Mouse (Mus musculus) CD4-positive helper T cell, adult 2 months (primary cell): ENCODE results near the gene A730009L09Rik.

Experiments used
- DNase-seq: peaks from one replicate; pipeline ENCODE4 v3.0.0-alpha.2; 2012; ENCODE audit warnings: low read depth, missing footprints, low spot score

The A730009L09Rik gene

DNA sequence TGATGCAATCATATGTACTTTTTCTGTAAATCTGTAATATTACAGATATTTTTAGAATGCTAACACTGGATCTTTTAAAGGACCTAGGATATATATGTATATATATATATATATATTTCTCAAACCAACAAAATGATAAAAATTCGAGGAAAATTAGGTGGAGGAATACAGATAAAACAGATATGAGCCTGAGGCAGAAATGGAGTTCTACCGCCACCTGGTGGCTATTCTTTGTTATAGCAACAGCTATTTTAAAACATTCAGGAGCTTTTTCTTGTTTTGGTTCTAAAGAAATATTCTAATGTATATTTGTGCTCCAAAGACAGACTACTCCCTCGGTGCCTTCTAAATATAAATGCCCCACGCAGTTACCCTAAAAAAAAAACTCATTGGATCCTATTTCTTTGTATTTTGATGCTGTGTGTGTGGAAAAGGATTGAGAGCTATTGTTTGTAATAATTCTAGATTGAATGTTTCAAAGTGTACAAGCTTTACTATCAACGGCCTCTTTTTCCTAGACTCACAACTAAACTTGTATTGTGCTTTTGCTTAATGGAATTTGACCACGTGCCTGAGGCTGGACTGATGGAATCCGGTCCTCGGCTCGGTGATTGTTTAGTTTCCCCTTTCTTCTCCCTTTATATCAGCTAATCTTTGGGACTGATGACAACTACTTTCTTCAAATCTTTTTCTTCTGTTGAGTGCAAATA lies 44.8 kb downstream of the A730009L09Rik start:
- DNase-seq = peak; percentile 31

DNA sequence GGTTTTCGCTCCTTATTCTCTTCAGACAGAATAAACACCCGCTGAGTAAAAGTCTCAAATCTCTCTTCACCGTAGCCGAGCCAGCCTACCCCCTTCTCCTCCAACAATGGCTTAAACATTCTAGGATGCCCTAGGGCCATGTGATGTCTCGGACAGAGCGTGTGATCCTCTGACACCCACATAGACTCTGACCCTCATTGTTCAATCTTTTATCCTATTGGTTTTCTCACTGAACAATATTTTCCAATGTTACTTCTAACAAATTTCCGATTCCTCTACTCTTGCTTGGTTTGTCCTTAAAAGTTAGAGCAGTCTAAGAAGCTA lies 45.3 kb downstream of the A730009L09Rik start:
- no peak for DNase-seq
